Mouse (Mus musculus) ovary, adult 18-20 months (tissue): ENCODE measurements around the gene Sox9.
A peak's percentile ranks its signal among the peaks of the same experiment; 100 is the strongest.

Source experiments
- DNase-seq: peaks from one replicate; pipeline ENCODE4 v3.0.0; 2022; ENCODE audit warnings: low spot score, mixed read lengths

Sox9 gene

GRCm38 (mm10) chr11:112781994-112782356 is at the start of gene Sox9:
Sox9 (plus strand) TSS chr11:112782224.
- peak; percentile 80 for DNase-seq

- no peak for DNase-seq
Observed at GRCm38 (mm10) chr11:112732401-112732800, 49.6 kb upstream of the Sox9 start.

- DNase-seq, result no peak
Observed at GRCm38 (mm10) chr11:112737071-112737470, 45.0 kb upstream of the Sox9 start.

GRCm38 (mm10) chr11:112739681-112740080 is 42.3 kb upstream of the Sox9 start:
- no peak for DNase-seq

GRCm38 (mm10) chr11:112756516-112756915 is 25.5 kb upstream of the Sox9 start:
- no peak for DNase-seq

- no peak for DNase-seq
Observed at GRCm38 (mm10) chr11:112758056-112758455, 24.0 kb upstream of the Sox9 start.

GRCm38 (mm10) chr11:112766956-112767355 is 15.1 kb upstream of the Sox9 start:
- no peak for DNase-seq

GRCm38 (mm10) chr11:112767531-112768041 is 14.4 kb upstream of the Sox9 start:
- no peak for DNase-seq

- DNase-seq, result no peak
Observed at GRCm38 (mm10) chr11:112772791-112773355, 9.2 kb upstream of the Sox9 start.

- DNase-seq, result no peak
Observed at GRCm38 (mm10) chr11:112779762-112780161, 2.3 kb upstream of the Sox9 start.

GRCm38 (mm10) chr11:112780394-112780920 is 1.6 kb upstream of the Sox9 start:
- DNase-seq, result no peak

- DNase-seq, result peak; percentile 5
Observed at GRCm38 (mm10) chr11:112781035-112781911, 751 bp upstream of the Sox9 start.

- DNase-seq, result peak; percentile 3
Observed at GRCm38 (mm10) chr11:112782357-112783121, 515 bp downstream of the Sox9 start.

GRCm38 (mm10) chr11:112783401-112784346 is 1.6 kb downstream of the Sox9 start:
- no peak for DNase-seq

GRCm38 (mm10) chr11:112784347-112784902 is 2.4 kb downstream of the Sox9 start:
- DNase-seq, result no peak

- no peak for DNase-seq
Observed at GRCm38 (mm10) chr11:112784903-112785381, 2.9 kb downstream of the Sox9 start.

GRCm38 (mm10) chr11:112785581-112785980 is 3.6 kb downstream of the Sox9 start:
- no peak for DNase-seq

- no peak for DNase-seq
Observed at GRCm38 (mm10) chr11:112786427-112786826, 4.4 kb downstream of the Sox9 start.

- DNase-seq, result no peak
Observed at GRCm38 (mm10) chr11:112788296-112788695, 6.3 kb downstream of the Sox9 start.

- DNase-seq, result no peak
Observed at GRCm38 (mm10) chr11:112796379-112796778, 14.4 kb downstream of the Sox9 start.
